Comparison of ENCODE assay signal across 10 mouse cellular contexts in the genomic region with DNA sequence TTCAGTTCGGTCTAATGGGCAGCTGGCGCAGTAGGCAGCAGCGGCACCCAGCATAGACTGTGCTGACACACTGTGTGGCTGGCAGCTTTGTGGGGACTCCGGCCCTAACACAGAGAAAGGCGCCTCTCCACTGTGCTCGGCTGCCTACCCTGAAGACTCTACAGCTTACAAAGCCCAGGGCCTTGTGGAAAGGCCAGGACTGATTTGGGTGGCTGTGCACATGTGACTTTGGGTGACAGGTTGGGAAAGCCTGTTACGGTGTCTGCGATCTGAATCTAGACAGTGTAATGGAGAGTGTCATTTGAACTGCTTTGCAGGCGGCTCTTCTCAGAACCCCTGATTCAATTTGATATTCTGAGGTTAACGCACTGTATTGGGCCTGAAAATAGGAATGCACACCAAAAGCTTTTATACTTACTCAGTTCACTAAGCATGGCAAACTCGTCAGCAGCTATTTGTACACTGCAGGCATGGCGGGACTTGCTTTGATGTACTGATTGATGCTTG.
A peak's percentile ranks its signal among the peaks of the same experiment; 100 is the strongest.
DNase-seq lines count a peak whose midpoint lies in the region; ATAC-seq and TF ChIP-seq lines count a peak whose summit lies in the region.
"Had no signal": no experiment of that assay in that cellular context is flagged by ENCODE, and none has a peak within 500 bp of the region (broad histone marks: within the 10 kb centered on the region; RNA-seq: fewer than 3 reads in every experiment).

No protein-coding gene starts in this region.

- peaks cover 16% of the 10 kb centered on the region; the same call in 1 of the 2 replicates for H3K4me1 ChIP-seq in embryonic facial prominence, embryonic 12.5 days
- peaks cover 23% of the 10 kb centered on the region for H3K4me1 ChIP-seq in hindbrain, embryonic 13.5 days (replicated peaks)
- H3K4me1 ChIP-seq in neural tube, embryonic 13.5 days (replicated peaks), result peaks cover 28% of the 10 kb centered on the region

- H3K4me3 ChIP-seq in embryonic facial prominence, embryonic 12.5 days, result no peak overlapping the region
- no peak overlapping the region for H3K4me3 ChIP-seq in hindbrain, embryonic 13.5 days
- H3K4me3 ChIP-seq in neural tube, embryonic 13.5 days, result no peak overlapping the region
- no peak overlapping the region for H3K4me3 ChIP-seq in layer of hippocampus, adult 2 months

- no peak overlapping the region for H3K27ac ChIP-seq in embryonic facial prominence, embryonic 12.5 days
- H3K27ac ChIP-seq in hindbrain, embryonic 13.5 days, result peak overlapping the region; percentile 62; the same call in 1 of the 2 replicates
- H3K27ac ChIP-seq in neural tube, embryonic 13.5 days (replicated peaks), result peak overlapping the region; percentile 53; the same call in 1 of the 2 replicates
- H3K27ac ChIP-seq in layer of hippocampus, adult 2 months, result no peak overlapping the region

- WGBS in embryonic facial prominence, embryonic 12.5 days, result 64% methylated on average over 12 of the region's 12 CpGs
- WGBS in hindbrain, embryonic 13.5 days, result 57% methylated on average over 12 of the region's 12 CpGs
- WGBS in neural tube, embryonic 13.5 days, result 47% methylated on average over 12 of the region's 12 CpGs

- H3K9ac ChIP-seq in embryonic facial prominence, embryonic 12.5 days, result no peak overlapping the region
- no peak overlapping the region for H3K9ac ChIP-seq in hindbrain, embryonic 13.5 days
- H3K9ac ChIP-seq in neural tube, embryonic 13.5 days, result no peak overlapping the region

- DNase-seq in cerebellum, postnatal 14 days, result peak; percentile 6 to 24
- DNase-seq in cerebellum, adult 11 months, result no peak
- DNase-seq in layer of hippocampus, adult 2 months (ENCODE audit: low spot score in 2 of 2), result no peak
- DNase-seq in adrenal gland, postnatal 14 days, result no peak
- no peak for DNase-seq in ovary, adult 18-20 months (ENCODE audit: low spot score)
- DNase-seq: cerebellum, adult 11-12 months; lung, postnatal 10 days had no signal

- H3K36me3 ChIP-seq in embryonic facial prominence, embryonic 12.5 days, result no peaks in the 10 kb centered on the region
- no peaks in the 10 kb centered on the region for H3K36me3 ChIP-seq in hindbrain, embryonic 13.5 days
- no peaks in the 10 kb centered on the region for H3K36me3 ChIP-seq in neural tube, embryonic 13.5 days

- H3K4me2 ChIP-seq in embryonic facial prominence, embryonic 12.5 days (replicated peaks), result no peak overlapping the region
- no peak overlapping the region for H3K4me2 ChIP-seq in hindbrain, embryonic 13.5 days
- H3K4me2 ChIP-seq in neural tube, embryonic 13.5 days, result no peak overlapping the region

- TF ChIP-seq CTCF in layer of hippocampus, adult 2 months (conservative IDR thresholded peaks at IDR 0.05), result no peak

- H3K9me3 ChIP-seq in embryonic facial prominence, embryonic 12.5 days, result no peaks in the 10 kb centered on the region
- H3K9me3 ChIP-seq in hindbrain, embryonic 13.5 days, result no peaks in the 10 kb centered on the region
- no peaks in the 10 kb centered on the region for H3K9me3 ChIP-seq in neural tube, embryonic 13.5 days

- no peaks in the 10 kb centered on the region for H3K27me3 ChIP-seq in embryonic facial prominence, embryonic 12.5 days
- 0 out of 2 replicates have a peak, but pooled peaks cover 3% of the 10 kb centered on the region for H3K27me3 ChIP-seq in hindbrain, embryonic 13.5 days
- H3K27me3 ChIP-seq in neural tube, embryonic 13.5 days, result no peaks in the 10 kb centered on the region

- 0 out of 2 replicates have a peak, but pooled peaks have one; percentile 41 for ATAC-seq in embryonic facial prominence, embryonic 12.5 days (ENCODE audit: insufficient number of reproducible peaks, insufficient read depth, low FRiP score, low TSS enrichment)
- peak; percentile 78 for ATAC-seq in hindbrain, embryonic 13.5 days (ENCODE audit: low FRiP score)
- ATAC-seq in neural tube, embryonic 13.5 days (ENCODE audit: low read depth), result peak; percentile 78

Comparison
In these comparisons a context has a peak if more than half of its experiments do, and no peak if none do; other contexts are left out.
1. DNase-seq: peak in cerebellum, postnatal 14 days (2 of 2); none in cerebellum, adult 11 months (single experiment), layer of hippocampus, adult 2 months (0 of 2), adrenal gland, postnatal 14 days (single experiment) and ovary, adult 18-20 months (single experiment).
2. H3K27ac ChIP-seq: peak in hindbrain, embryonic 13.5 days (single experiment) and neural tube, embryonic 13.5 days (single experiment); none in embryonic facial prominence, embryonic 12.5 days (single experiment) and layer of hippocampus, adult 2 months (single experiment).
3. Peak in every context shown above with its lines, with median percentiles within 50 percentile points of each other: ATAC-seq.